Mouse (Mus musculus) testis, postnatal 14 days (tissue): ENCODE measurements around the gene Appl2.

Source experiments
- DNase-seq: peaks from one replicate; pipeline ENCODE4 v3.0.0; 2021; ENCODE audit warnings: low spot score

Gene Appl2

GRCm38 (mm10) chr10:83565449-83566441 lies 82.8 kb downstream of the Appl2 start:
- DNase-seq, result no peak

GRCm38 (mm10) chr10:83563005-83563404 lies 85.5 kb downstream of the Appl2 start:
- no peak for DNase-seq
